Mouse (Mus musculus): ENCODE data around the gene Ube2o. TPM values are rescaled to one million over a fixed set of nuclear protein-coding genes. Genes with fewer than 3 reads are reported as not detected.

The Ube2o gene
- polyA plus RNA-seq, 1 experiment from 2014 or later = 5.8 TPM

- no peaks in the 10 kb centered on the region for H3K27me3 ChIP-seq (ENCODE audit: insufficient read depth, low read length)
- H3K27ac ChIP-seq (ENCODE audit: low read length) = no peak overlapping the region
- no peaks in the 10 kb centered on the region for H3K4me1 ChIP-seq (ENCODE audit: insufficient read depth, low read length)
- H3K9ac ChIP-seq (replicated peaks; ENCODE audit: low read length) = no peak overlapping the region
- no peaks in the 10 kb centered on the region for H3K36me3 ChIP-seq (ENCODE audit: insufficient read depth, low read length)
- ATAC-seq (ENCODE audit: low FRiP score, low TSS enrichment) = no peak
- 27% methylated on average over 2 of the region's 2 CpGs for WGBS
- H3K9me3 ChIP-seq (ENCODE audit: low read length) = no peaks in the 10 kb centered on the region
- H3K4me2 ChIP-seq (replicated peaks; ENCODE audit: low read depth, low read length) = no peak overlapping the region
- no peak overlapping the region for H3K4me3 ChIP-seq (ENCODE audit: low read length)
Measured at GRCm38 (mm10) chr11:116508689-116509088, 72.6 kb downstream of the Ube2o start.

- Histone ChIP-seq H3K9me3 (ENCODE audit: low read length) (no peaks in the 10 kb centered on the region), H3K4me3 (ENCODE audit: low read length) (no peak overlapping the region), H3K36me3 (ENCODE audit: insufficient read depth, low read length) (no peaks in the 10 kb centered on the region), H3K9ac (replicated peaks; ENCODE audit: low read length) (no peak overlapping the region), H3K4me1 (ENCODE audit: insufficient read depth, low read length) (no peaks in the 10 kb centered on the region), H3K27me3 (ENCODE audit: insufficient read depth, low read length) (no peaks in the 10 kb centered on the region), H3K27ac (ENCODE audit: low read length) (no peak overlapping the region), H3K4me2 (replicated peaks; ENCODE audit: low read depth, low read length) (no peak overlapping the region)
- 70% methylated on average over 17 of the region's 17 CpGs for WGBS
- ATAC-seq (ENCODE audit: low FRiP score, low TSS enrichment) = no peak
Measured at GRCm38 (mm10) chr11:116506151-116506875, 74.9 kb downstream of the Ube2o start.

GRCm38 (mm10) chr11:116505573-116505972, 75.7 kb downstream of the Ube2o start:
- no peak overlapping the region for H3K9ac ChIP-seq (replicated peaks; ENCODE audit: low read length)
- no peak for ATAC-seq (ENCODE audit: low FRiP score, low TSS enrichment)
- WGBS = 65% methylated on average over 5 of the region's 5 CpGs

GRCm38 (mm10) chr11:116504516-116504915, 76.7 kb downstream of the Ube2o start:
- Histone ChIP-seq H3K27me3 (ENCODE audit: insufficient read depth, low read length) (no peaks in the 10 kb centered on the region), H3K4me1 (ENCODE audit: insufficient read depth, low read length) (no peaks in the 10 kb centered on the region), H3K27ac (ENCODE audit: low read length) (no peak overlapping the region), H3K4me2 (replicated peaks; ENCODE audit: low read depth, low read length) (no peak overlapping the region), H3K9ac (replicated peaks; ENCODE audit: low read length) (no peak overlapping the region), H3K4me3 (ENCODE audit: low read length) (no peak overlapping the region), H3K36me3 (ENCODE audit: insufficient read depth, low read length) (no peaks in the 10 kb centered on the region), H3K9me3 (ENCODE audit: low read length) (no peaks in the 10 kb centered on the region)
- 91% methylated on average over 17 of the region's 17 CpGs for WGBS
- ATAC-seq (ENCODE audit: low FRiP score, low TSS enrichment) = no peak

More at GRCm38 (mm10) chr11:116505573-116505972, 75.7 kb downstream of the Ube2o start:
- no peak overlapping the region for H3K27ac ChIP-seq (ENCODE audit: low read length)
- H3K4me1 ChIP-seq (ENCODE audit: insufficient read depth, low read length) = no peaks in the 10 kb centered on the region
- H3K36me3 ChIP-seq (ENCODE audit: insufficient read depth, low read length) = no peaks in the 10 kb centered on the region
- no peak overlapping the region for H3K4me3 ChIP-seq (ENCODE audit: low read length)
- H3K9me3 ChIP-seq (ENCODE audit: low read length) = no peaks in the 10 kb centered on the region
- H3K27me3 ChIP-seq (ENCODE audit: insufficient read depth, low read length) = no peaks in the 10 kb centered on the region
- no peak overlapping the region for H3K4me2 ChIP-seq (replicated peaks; ENCODE audit: low read depth, low read length)

- Histone ChIP-seq H3K4me1 (ENCODE audit: insufficient read depth, low read length) (no peaks in the 10 kb centered on the region), H3K36me3 (ENCODE audit: insufficient read depth, low read length) (no peaks in the 10 kb centered on the region), H3K9ac (replicated peaks; ENCODE audit: low read length) (no peak overlapping the region), H3K4me2 (replicated peaks; ENCODE audit: low read depth, low read length) (no peak overlapping the region), H3K27me3 (ENCODE audit: insufficient read depth, low read length) (no peaks in the 10 kb centered on the region), H3K9me3 (ENCODE audit: low read length) (no peaks in the 10 kb centered on the region), H3K4me3 (ENCODE audit: low read length) (no peak overlapping the region), H3K27ac (ENCODE audit: low read length) (no peak overlapping the region)
- 30% methylated on average over 7 of the region's 7 CpGs for WGBS
- ATAC-seq (ENCODE audit: low FRiP score, low TSS enrichment) = peak; percentile 44; the same call in 1 of the 2 replicates
Measured at GRCm38 (mm10) chr11:116501005-116501746, 80.1 kb downstream of the Ube2o start.

GRCm38 (mm10) chr11:116499018-116499417, 82.2 kb downstream of the Ube2o start:
- Histone ChIP-seq H3K27ac (ENCODE audit: low read length) (no peak overlapping the region), H3K27me3 (ENCODE audit: insufficient read depth, low read length) (no peaks in the 10 kb centered on the region), H3K4me2 (replicated peaks; ENCODE audit: low read depth, low read length) (peak overlapping the region; percentile 54), H3K9me3 (ENCODE audit: low read length) (no peaks in the 10 kb centered on the region), H3K36me3 (ENCODE audit: insufficient read depth, low read length) (no peaks in the 10 kb centered on the region), H3K9ac (replicated peaks; ENCODE audit: low read length) (peak overlapping the region; percentile 56; the same call in 1 of the 2 replicates), H3K4me3 (ENCODE audit: low read length) (peak overlapping the region; percentile 35; the same call in 1 of the 2 replicates), H3K4me1 (ENCODE audit: insufficient read depth, low read length) (no peaks in the 10 kb centered on the region)
- WGBS = 53% methylated on average over 6 of the region's 6 CpGs
- no peak for ATAC-seq (ENCODE audit: low FRiP score, low TSS enrichment)

GRCm38 (mm10) chr11:116498596-116498995, 82.7 kb downstream of the Ube2o start:
- H3K9ac ChIP-seq (replicated peaks; ENCODE audit: low read length) = peak overlapping the region; percentile 56
- no peak for ATAC-seq (ENCODE audit: low FRiP score, low TSS enrichment)
- H3K36me3 ChIP-seq (ENCODE audit: insufficient read depth, low read length) = no peaks in the 10 kb centered on the region
- no peak overlapping the region for H3K27ac ChIP-seq (ENCODE audit: low read length)
- H3K9me3 ChIP-seq (ENCODE audit: low read length) = no peaks in the 10 kb centered on the region
- no peaks in the 10 kb centered on the region for H3K27me3 ChIP-seq (ENCODE audit: insufficient read depth, low read length)
- 34% methylated on average over 34 of the region's 34 CpGs for WGBS
- H3K4me2 ChIP-seq (replicated peaks; ENCODE audit: low read depth, low read length) = peak overlapping the region; percentile 54
- peak overlapping the region; percentile 35 for H3K4me3 ChIP-seq (ENCODE audit: low read length)
- H3K4me1 ChIP-seq (ENCODE audit: insufficient read depth, low read length) = 0 out of 2 replicates have a peak, but pooled peaks cover 3% of the 10 kb centered on the region

GRCm38 (mm10) chr11:116497313-116497712, 83.9 kb downstream of the Ube2o start:
- no peaks in the 10 kb centered on the region for H3K27me3 ChIP-seq (ENCODE audit: insufficient read depth, low read length)
- H3K4me3 ChIP-seq (ENCODE audit: low read length) = no peak overlapping the region
- no peak overlapping the region for H3K4me2 ChIP-seq (replicated peaks; ENCODE audit: low read depth, low read length)
- H3K4me1 ChIP-seq (ENCODE audit: insufficient read depth, low read length) = 0 out of 2 replicates have a peak, but pooled peaks cover 5% of the 10 kb centered on the region
- H3K9ac ChIP-seq (replicated peaks; ENCODE audit: low read length) = no peak overlapping the region
- 80% methylated on average over 4 of the region's 4 CpGs for WGBS
- no peaks in the 10 kb centered on the region for H3K36me3 ChIP-seq (ENCODE audit: insufficient read depth, low read length)
- H3K27ac ChIP-seq (ENCODE audit: low read length) = no peak overlapping the region
- ATAC-seq (ENCODE audit: low FRiP score, low TSS enrichment) = no peak
- H3K9me3 ChIP-seq (ENCODE audit: low read length) = no peaks in the 10 kb centered on the region

GRCm38 (mm10) chr11:116494474-116495174, 86.6 kb downstream of the Ube2o start:
- 36% methylated on average over 13 of the region's 13 CpGs for WGBS
- H3K9ac ChIP-seq (replicated peaks; ENCODE audit: low read length) = no peak overlapping the region
- H3K27me3 ChIP-seq (ENCODE audit: insufficient read depth, low read length) = no peaks in the 10 kb centered on the region
- peak overlapping the region; percentile 62 for H3K27ac ChIP-seq (ENCODE audit: low read length)
- no peaks in the 10 kb centered on the region for H3K9me3 ChIP-seq (ENCODE audit: low read length)
- H3K36me3 ChIP-seq (ENCODE audit: insufficient read depth, low read length) = no peaks in the 10 kb centered on the region
- no peak overlapping the region for H3K4me3 ChIP-seq (ENCODE audit: low read length)
- 0 out of 2 replicates have a peak, but pooled peaks cover 8% of the 10 kb centered on the region for H3K4me1 ChIP-seq (ENCODE audit: insufficient read depth, low read length)
- ATAC-seq (ENCODE audit: low FRiP score, low TSS enrichment) = 0 out of 2 replicates have a peak, but pooled peaks have one; percentile 28
- no peak overlapping the region for H3K4me2 ChIP-seq (replicated peaks; ENCODE audit: low read depth, low read length)

Data from kidney, embryonic 16.5 days (tissue).